Mouse (Mus musculus) cerebellum, postnatal 4 days (tissue): ENCODE measurements at regions not wholly inside any gene's neighbourhood (a gene's known extent, or its start where the extent isn't known, plus 50 kb on each side); places are given as distances from the start of the nearest gene placed in this dataset.

Experiments used
- DNase-seq, 2 experiments: peaks; one replicate each; pipeline ENCODE4 v3.0.0; 2022; ENCODE audit warnings: low spot score in 2 of 2, mixed read lengths in 1 of 2

- DNase-seq = no peak
Observed at GRCm38 (mm10) chr11:44027046-44027445, 126.0 kb upstream of the Adra1b start.

GRCm38 (mm10) chr11:44046083-44046482, 145.1 kb upstream of the Adra1b start:
- no peak for DNase-seq

- no peak for DNase-seq
Observed at GRCm38 (mm10) chr11:44049253-44049976, 148.4 kb upstream of the Adra1b start.

GRCm38 (mm10) chr11:44052481-44052880, 151.5 kb upstream of the Adra1b start:
- DNase-seq = no peak

- DNase-seq = no peak
Observed at GRCm38 (mm10) chr11:44062446-44062845, 161.4 kb upstream of the Adra1b start.

GRCm38 (mm10) chr11:44066176-44066575, 165.2 kb upstream of the Adra1b start:
- DNase-seq = peak in 1 of 2 experiments; percentile 5

GRCm38 (mm10) chr11:44083716-44084115, 182.7 kb upstream of the Adra1b start:
- DNase-seq = no peak

GRCm38 (mm10) chr11:44086951-44087350, 185.9 kb upstream of the Adra1b start:
- DNase-seq = no peak

- DNase-seq = no peak
Observed at GRCm38 (mm10) chr11:44089514-44089913, 188.5 kb upstream of the Adra1b start.

- no peak for DNase-seq
Observed at GRCm38 (mm10) chr11:44095280-44095679, 194.3 kb upstream of the Adra1b start.

GRCm38 (mm10) chr11:44103188-44103840, 202.3 kb upstream of the Adra1b start:
- DNase-seq = peak in 1 of 2 experiments; percentile 6

GRCm38 (mm10) chr11:44103841-44104191, 202.8 kb upstream of the Adra1b start:
- peak in 1 of 2 experiments; percentile 55 for DNase-seq

- no peak for DNase-seq
Observed at GRCm38 (mm10) chr11:44106231-44106630, 205.2 kb upstream of the Adra1b start.

- no peak for DNase-seq
Observed at GRCm38 (mm10) chr11:44111525-44111924, 210.5 kb upstream of the Adra1b start.

- no peak for DNase-seq
Observed at GRCm38 (mm10) chr11:44127088-44127487, 226.1 kb upstream of the Adra1b start.

GRCm38 (mm10) chr11:44128481-44128880, 227.5 kb upstream of the Adra1b start:
- no peak for DNase-seq

- no peak for DNase-seq
Observed at GRCm38 (mm10) chr11:44133244-44133643, 232.2 kb upstream of the Adra1b start.

- no peak for DNase-seq
Observed at GRCm38 (mm10) chr11:44136024-44136423, 235.0 kb upstream of the Adra1b start.

- DNase-seq = no peak
Observed at GRCm38 (mm10) chr11:44142996-44143395, 242.0 kb upstream of the Adra1b start.

GRCm38 (mm10) chr11:44144477-44144876, 243.5 kb upstream of the Adra1b start:
- DNase-seq = no peak

- no peak for DNase-seq
Observed at GRCm38 (mm10) chr11:44146419-44146818, 245.4 kb upstream of the Adra1b start.

GRCm38 (mm10) chr11:44153576-44153975, 246.3 kb upstream of the Il12b start:
- no peak for DNase-seq

- no peak for DNase-seq
Observed at GRCm38 (mm10) chr11:44155591-44155990, 244.3 kb upstream of the Il12b start.
